Mouse (Mus musculus) thymus, adult 2 months (tissue): Measurements from ENCODE around the gene Atp6v0d1.

Experiments
- CTCF ChIP-seq: fragments of 200-500 bp; IDR thresholded peaks from 2 replicates; pipeline ENCODE4 v1.5.1; 2012; ENCODE audit warnings: mild to moderate bottlenecking, control low read depth, low read length, moderate library complexity, borderline replicate concordance; ENCODE audit not compliant: control insufficient read depth, poor library complexity, insufficient read depth; ENCODE audit errors: extremely low read depth
- POLR2A ChIP-seq: fragments of 200-500 bp; IDR thresholded peaks from 2 replicates; pipeline ENCODE4 v1.6.1; 2012; ENCODE audit warnings: mild to moderate bottlenecking, low read length, control low read depth, moderate library complexity; ENCODE audit not compliant: control insufficient read depth, poor library complexity, insufficient read depth; ENCODE audit errors: extremely low read depth

- TF ChIP-seq POLR2A (no peak), CTCF (no peak)
Measured at GRCm38 (mm10) chr8:105495350-105496302, 70.2 kb downstream of the Atp6v0d1 start.
